Mouse (Mus musculus): ENCODE measurements around the gene Mccc2.

Mccc2 gene

DNA sequence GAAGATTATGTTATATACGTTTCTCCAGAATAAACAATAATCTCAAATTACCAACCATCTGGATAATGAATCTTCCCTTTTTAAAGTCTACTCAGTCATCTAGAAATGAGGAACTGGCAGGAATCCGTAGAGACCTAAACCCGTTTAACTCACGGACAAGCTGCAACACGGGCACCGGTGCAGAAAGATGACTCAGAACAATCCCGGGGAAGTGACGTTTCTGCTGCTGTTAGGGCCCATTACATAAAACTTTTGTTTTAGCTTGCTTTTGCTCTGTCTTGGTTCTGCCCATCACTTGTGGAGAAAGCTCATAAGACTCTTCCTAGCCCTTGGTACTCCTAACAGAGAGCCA is 76.1 kb downstream of the Mccc2 start:
- DNase-seq (ENCODE audit: low read depth, low spot score), result no peak

DNA sequence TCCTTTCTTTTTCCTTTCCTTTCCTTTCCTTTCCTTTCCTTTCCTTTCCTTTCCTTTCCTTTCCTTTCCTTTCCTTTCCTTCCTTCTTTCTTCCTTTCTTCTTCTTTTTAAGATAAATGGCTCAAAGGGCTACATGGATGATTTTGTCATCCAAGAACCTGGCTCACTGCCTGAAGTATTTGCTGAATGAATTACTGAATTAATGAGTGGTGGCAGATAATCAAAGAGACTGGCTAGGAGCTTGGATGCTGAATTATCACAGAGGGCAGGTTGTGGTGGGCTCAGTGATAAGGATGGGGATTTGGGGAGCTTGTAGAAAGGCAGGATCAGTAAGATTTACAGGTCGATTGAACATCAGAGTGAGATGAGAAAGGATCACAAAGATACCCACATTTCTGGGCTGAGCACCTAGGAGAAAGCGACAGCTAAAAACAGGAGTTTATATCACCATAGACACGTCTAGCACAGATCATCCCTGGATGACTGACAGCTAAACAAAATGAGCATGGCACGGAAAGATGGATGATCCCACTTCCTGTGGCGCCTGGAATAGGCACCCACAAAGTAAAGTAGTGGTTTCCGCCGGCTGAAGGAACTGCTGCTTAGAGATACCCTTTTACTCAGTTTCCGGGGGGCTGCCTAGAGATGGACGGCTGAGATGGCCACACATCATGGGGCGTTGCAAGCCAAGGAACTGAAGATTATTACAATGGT is 76.7 kb downstream of the Mccc2 start:
- no peak for DNase-seq (ENCODE audit: low read depth, low spot score)

DNA sequence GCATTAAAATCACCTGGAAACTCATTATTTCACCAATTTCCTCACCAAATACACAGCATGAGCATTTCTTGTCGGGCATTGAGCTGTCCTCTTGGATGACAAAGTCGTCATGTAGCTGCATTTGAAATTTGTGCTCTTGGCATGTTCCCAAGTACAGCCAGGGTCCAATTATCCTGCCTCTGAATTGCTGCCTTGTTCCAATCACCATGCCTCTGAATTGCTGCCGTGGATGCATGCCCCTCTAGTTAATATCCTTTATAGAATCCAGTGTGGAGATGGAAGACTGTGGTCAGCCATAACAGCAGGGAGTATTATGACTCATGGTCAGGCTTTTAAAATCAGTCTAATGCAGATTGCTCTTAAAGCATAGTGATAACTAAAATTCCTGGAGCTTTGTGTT is 77.7 kb downstream of the Mccc2 start:
- DNase-seq (ENCODE audit: low read depth, low spot score), result no peak

- DNase-seq (ENCODE audit: low read depth, low spot score), result no peak
Observed at GRCm38 (mm10) chr13:99932406-99932805, 83.0 kb downstream of the Mccc2 start.

DNA sequence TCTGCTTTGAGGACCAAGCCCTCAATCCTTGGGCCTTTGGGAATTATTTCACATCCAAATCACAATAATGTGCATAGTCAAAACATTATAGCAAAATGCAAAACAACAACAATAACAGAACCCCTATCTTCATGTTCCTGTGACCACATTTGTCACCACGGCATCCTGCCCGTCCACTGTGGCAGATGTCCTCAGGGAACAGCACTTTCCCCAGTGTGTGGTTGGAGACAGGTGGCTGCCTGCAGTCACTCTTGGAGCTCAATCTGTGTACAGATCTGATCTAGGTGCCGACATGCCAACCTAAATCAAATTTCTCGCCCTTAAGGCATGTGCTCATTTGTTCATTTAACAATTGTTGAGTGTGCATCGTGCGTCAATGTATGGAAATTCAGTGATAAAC is 83.9 kb downstream of the Mccc2 start:
- no peak for DNase-seq (ENCODE audit: low read depth, low spot score)

- DNase-seq (ENCODE audit: low read depth, low spot score), result no peak
Observed at GRCm38 (mm10) chr13:99926249-99926648, 89.2 kb downstream of the Mccc2 start.

- no peak for DNase-seq (ENCODE audit: low read depth, low spot score)
Observed at GRCm38 (mm10) chr13:99915632-99916031, 99.8 kb downstream of the Mccc2 start.

DNA sequence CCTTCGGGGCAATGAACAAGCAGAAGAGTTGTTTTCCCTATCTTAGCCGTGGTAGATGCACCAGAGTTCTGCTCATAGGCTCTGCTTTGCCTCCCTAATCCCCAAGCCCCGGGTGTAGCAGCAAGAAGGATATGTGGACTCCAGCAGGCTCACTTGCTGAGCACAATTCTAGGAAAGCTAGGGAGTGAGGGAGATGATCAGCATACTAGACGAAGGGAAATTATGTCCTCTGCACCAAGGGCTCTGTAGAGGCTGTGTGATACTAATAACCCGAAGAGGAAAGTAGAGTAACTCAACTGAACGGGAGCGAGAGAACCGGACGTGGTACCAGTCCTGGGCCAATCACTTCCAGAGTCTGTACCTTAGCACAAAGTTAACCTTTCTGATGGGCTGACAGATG is 114.5 kb downstream of the Mccc2 start, which contains the start of gene Cartpt:
Cartpt (minus strand) TSS at position 127 of the 400 bp plus-strand sequence.
- no peak for DNase-seq (ENCODE audit: low read depth, low spot score)

DNA sequence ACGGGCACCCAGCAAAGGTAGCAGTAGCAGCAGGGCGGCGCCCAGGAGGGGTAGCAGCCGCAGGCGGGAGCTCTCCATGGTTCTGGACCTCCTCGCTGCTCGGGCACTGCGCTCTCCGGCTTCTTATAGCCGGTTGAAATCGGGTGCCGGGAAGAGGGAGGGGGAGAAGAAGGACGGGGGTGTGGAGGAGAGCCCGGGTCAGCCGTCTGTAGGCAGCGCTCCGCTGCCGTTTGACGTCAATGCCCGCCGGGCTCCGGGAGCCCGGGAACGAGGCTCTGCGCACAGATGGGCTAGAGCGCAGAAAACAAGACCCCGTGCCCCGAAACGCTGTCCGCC is 114.9 kb downstream of the Mccc2 start:
- DNase-seq (ENCODE audit: low read depth, low spot score), result no peak

DNA sequence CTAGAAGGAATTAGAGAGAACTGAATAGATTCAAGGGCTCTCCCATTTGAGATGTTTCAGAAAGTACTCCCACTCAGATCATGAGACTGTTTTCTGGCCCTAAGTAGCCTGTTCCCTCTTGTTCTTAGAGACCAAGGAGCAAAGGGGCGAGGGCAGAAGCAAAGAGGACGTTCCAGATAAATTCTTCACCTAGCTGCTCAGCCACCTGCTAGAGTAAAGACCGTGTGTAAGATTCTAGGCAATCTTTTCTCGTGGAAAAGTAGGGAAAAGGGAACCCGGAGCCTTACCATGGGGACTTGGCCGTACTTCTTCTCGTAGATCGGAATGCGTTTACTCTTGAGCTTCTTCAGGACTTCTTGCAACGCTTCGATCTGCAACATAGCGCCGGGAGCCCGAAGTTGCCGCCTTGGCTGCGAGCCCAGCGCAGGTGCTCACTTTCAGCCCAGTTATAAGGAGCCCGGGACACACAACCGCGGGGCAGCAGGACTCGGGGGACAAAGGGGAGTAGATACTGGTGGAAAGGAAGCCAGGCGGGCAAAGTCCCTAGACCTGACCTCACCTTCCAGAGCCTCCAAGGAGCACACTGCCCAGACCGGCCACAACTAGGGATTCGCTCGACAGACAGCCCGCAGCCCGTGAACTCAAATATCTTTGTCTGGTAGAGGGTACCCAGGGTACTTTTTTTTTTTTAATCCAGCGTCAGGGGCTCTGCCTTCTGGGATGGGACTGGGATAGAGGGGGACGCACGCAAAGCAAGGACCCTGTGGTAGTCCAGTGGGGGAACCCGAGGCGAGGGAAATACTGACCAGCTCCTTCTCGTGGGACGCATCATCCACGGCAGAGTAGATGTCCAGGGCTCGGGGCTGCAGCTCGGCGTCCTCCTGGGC is 115.5 kb downstream of the Mccc2 start:
- no peak for DNase-seq (ENCODE audit: low read depth, low spot score)

GRCm38 (mm10) chr13:99898816-99899215 is 116.6 kb downstream of the Mccc2 start:
- no peak for DNase-seq (ENCODE audit: low read depth, low spot score)
